Mouse (Mus musculus) forebrain, embryonic 10.5 days (tissue): Measurements from ENCODE around the gene Mal. TPM values are rescaled to one million over a fixed set of nuclear protein-coding genes. Genes with fewer than 3 reads are reported as not detected.

Experiments used
- DNase-seq: peaks from one replicate; pipeline ENCODE4 v3.0.0-alpha.2; 2017; ENCODE audit warnings: low spot score; ENCODE audit errors: extremely low spot score
- H3K27ac ChIP-seq: fragments of 300-500 bp; sonication (generic); 2 replicates; pipeline ENCODE4 v1.5.1; 2016; ENCODE audit warnings: mild to moderate bottlenecking
- H3K27me3 ChIP-seq: fragments of 300-500 bp; sonication (generic); 2 replicates; pipeline ENCODE4 v1.6.1; 2016; ENCODE audit warnings: mild to moderate bottlenecking; ENCODE audit not compliant: poor library complexity, severe bottlenecking
- H3K36me3 ChIP-seq: fragments of 300-500 bp; sonication (generic); replicated peaks from 2 replicates; pipeline ENCODE4 v1.6.1; 2016; ENCODE audit warnings: mild to moderate bottlenecking, moderate library complexity
- H3K4me1 ChIP-seq: fragments of 300-500 bp; sonication (generic); 2 replicates; pipeline ENCODE4 v1.6.1; 2016
- H3K4me3 ChIP-seq: fragments of 300-500 bp; sonication (generic); 2 replicates; pipeline ENCODE4 v1.5.1; 2016; ENCODE audit warnings: mild to moderate bottlenecking, moderate library complexity
- H3K9me3 ChIP-seq: fragments of 300-500 bp; sonication (generic); 2 replicates; pipeline ENCODE4 v1.6.1; 2016; ENCODE audit warnings: mild to moderate bottlenecking, moderate library complexity
- WGBS: fragments of 180-500 bp; shearing (Covaris S2); methylation state at CpG from one replicate; pipeline ENCODE4 v1.1.7; 2016; 5-methylcytosine and 5-hydroxymethylcytosine counted together
- polyA plus RNA-seq: library from polyadenylated mRNA; unstranded; fragments of >200 nt; fragmentation: Nextera tagmentation; extraction: Ambion mirVana; gene quantifications from 2 replicates; pipeline ENCODE4 v1.2.1, GENCODE M21; 2016

Mal gene
- polyA plus RNA-seq, 1 experiment from 2014 or later = 0.29 TPM

- Histone ChIP-seq H3K9me3 (no peaks in the 10 kb centered on the region), H3K27me3 (peaks cover 19% of the 10 kb centered on the region), H3K4me3 (no peak overlapping the region), H3K4me1 (peaks cover 5% of the 10 kb centered on the region; the same call in 1 of the 2 replicates), H3K36me3 (no peaks in the 10 kb centered on the region), H3K27ac (no peak overlapping the region)
- no peak for DNase-seq
- WGBS = 91% methylated on average over 6 of the region's 6 CpGs
These were observed 8.3 kb downstream of the Mal start for GRCm38 (mm10) chr2:127648145-127648544.

GRCm38 (mm10) chr2:127646875-127647274 lies 9.6 kb downstream of the Mal start:
- H3K27me3 ChIP-seq = peaks cover 6% of the 10 kb centered on the region; the same call in 1 of the 2 replicates
- WGBS = 86% methylated on average over 5 of the region's 5 CpGs

GRCm38 (mm10) chr2:127643728-127644704 lies 12.5 kb downstream of the Mal start:
- no peak for DNase-seq
- no peak overlapping the region for H3K4me3 ChIP-seq

More at GRCm38 (mm10) chr2:127646875-127647274, 9.6 kb downstream of the Mal start:
- Histone ChIP-seq H3K4me1 (peaks cover 5% of the 10 kb centered on the region; the same call in 1 of the 2 replicates), H3K36me3 (no peaks in the 10 kb centered on the region), H3K27ac (no peak overlapping the region), H3K4me3 (no peak overlapping the region), H3K9me3 (no peaks in the 10 kb centered on the region)
- no peak for DNase-seq

GRCm38 (mm10) chr2:127638973-127639372 lies 17.5 kb downstream of the Mal start:
- H3K27me3 ChIP-seq = no peaks in the 10 kb centered on the region
- peaks cover 5% of the 10 kb centered on the region; the same call in 1 of the 2 replicates for H3K4me1 ChIP-seq
- no peak for DNase-seq
- no peak overlapping the region for H3K27ac ChIP-seq
- H3K9me3 ChIP-seq = no peaks in the 10 kb centered on the region
- 72% methylated on average over 9 of the region's 9 CpGs for WGBS
- no peak overlapping the region for H3K4me3 ChIP-seq
- no peaks in the 10 kb centered on the region for H3K36me3 ChIP-seq

More at GRCm38 (mm10) chr2:127643728-127644704, 12.5 kb downstream of the Mal start:
- Histone ChIP-seq H3K27me3 (no peaks in the 10 kb centered on the region), H3K4me1 (peaks cover 5% of the 10 kb centered on the region; the same call in 1 of the 2 replicates), H3K36me3 (no peaks in the 10 kb centered on the region), H3K9me3 (no peaks in the 10 kb centered on the region), H3K27ac (no peak overlapping the region)
- 73% methylated on average over 19 of the region's 19 CpGs for WGBS

- Histone ChIP-seq H3K4me1 (no peaks in the 10 kb centered on the region), H3K9me3 (no peaks in the 10 kb centered on the region), H3K4me3 (no peak overlapping the region), H3K36me3 (no peaks in the 10 kb centered on the region), H3K27me3 (no peaks in the 10 kb centered on the region), H3K27ac (no peak overlapping the region)
- WGBS = 75% methylated on average over 6 of the region's 6 CpGs
- DNase-seq = no peak
These were observed 20.9 kb downstream of the Mal start for GRCm38 (mm10) chr2:127635581-127635980.

GRCm38 (mm10) chr2:127632601-127633000 lies 23.9 kb downstream of the Mal start:
- no peak for DNase-seq
- 67% methylated on average over 2 of the region's 2 CpGs for WGBS
- H3K4me1 ChIP-seq = peaks cover 1% of the 10 kb centered on the region; the same call in 1 of the 2 replicates
- H3K9me3 ChIP-seq = no peaks in the 10 kb centered on the region
- no peaks in the 10 kb centered on the region for H3K36me3 ChIP-seq
- H3K27me3 ChIP-seq = no peaks in the 10 kb centered on the region
- no peak overlapping the region for H3K27ac ChIP-seq
- H3K4me3 ChIP-seq = no peak overlapping the region

- Histone ChIP-seq H3K9me3 (no peaks in the 10 kb centered on the region), H3K36me3 (no peaks in the 10 kb centered on the region), H3K27ac (no peak overlapping the region), H3K4me1 (peaks cover 8% of the 10 kb centered on the region), H3K27me3 (no peaks in the 10 kb centered on the region), H3K4me3 (no peak overlapping the region)
- no peak for DNase-seq
- 82% methylated on average over 6 of the region's 6 CpGs for WGBS
These were observed 28.4 kb downstream of the Mal start for GRCm38 (mm10) chr2:127627990-127628570.

- Histone ChIP-seq H3K4me1 (peaks cover 8% of the 10 kb centered on the region), H3K27me3 (no peaks in the 10 kb centered on the region), H3K36me3 (no peaks in the 10 kb centered on the region), H3K27ac (peak overlapping the region; percentile 44; the same call in 1 of the 2 replicates), H3K9me3 (no peaks in the 10 kb centered on the region), H3K4me3 (no peak overlapping the region)
- no peak for DNase-seq
- WGBS = 56% methylated on average over 6 of the region's 6 CpGs
These were observed 29.1 kb downstream of the Mal start for GRCm38 (mm10) chr2:127627354-127627753.

- Histone ChIP-seq H3K36me3 (no peaks in the 10 kb centered on the region), H3K27ac (no peak overlapping the region), H3K4me1 (peaks cover 8% of the 10 kb centered on the region), H3K27me3 (no peaks in the 10 kb centered on the region), H3K9me3 (no peaks in the 10 kb centered on the region), H3K4me3 (no peak overlapping the region)
- WGBS = 82% methylated on average over 5 of the region's 5 CpGs
- DNase-seq = no peak
These were observed 30.8 kb downstream of the Mal start for GRCm38 (mm10) chr2:127625659-127626058.

- no peak for DNase-seq
- WGBS = 90% methylated on average over 2 of the region's 2 CpGs
- Histone ChIP-seq H3K27ac (no peak overlapping the region), H3K4me3 (no peak overlapping the region), H3K4me1 (peaks cover 8% of the 10 kb centered on the region), H3K27me3 (no peaks in the 10 kb centered on the region), H3K36me3 (no peaks in the 10 kb centered on the region), H3K9me3 (no peaks in the 10 kb centered on the region)
These were observed 31.7 kb downstream of the Mal start for GRCm38 (mm10) chr2:127624786-127625185.

- H3K4me1 ChIP-seq = peaks cover 4% of the 10 kb centered on the region
- no peaks in the 10 kb centered on the region for H3K27me3 ChIP-seq
- no peak overlapping the region for H3K27ac ChIP-seq
- no peaks in the 10 kb centered on the region for H3K9me3 ChIP-seq
- no peak overlapping the region for H3K4me3 ChIP-seq
- H3K36me3 ChIP-seq = no peaks in the 10 kb centered on the region
- DNase-seq = no peak
- WGBS = 60% methylated on average over 3 of the region's 3 CpGs
These were observed 34.4 kb downstream of the Mal start for GRCm38 (mm10) chr2:127622065-127622464.

GRCm38 (mm10) chr2:127619311-127619710 lies 37.2 kb downstream of the Mal start:
- no peaks in the 10 kb centered on the region for H3K27me3 ChIP-seq
- H3K27ac ChIP-seq = no peak overlapping the region
- DNase-seq = no peak
- H3K4me3 ChIP-seq = no peak overlapping the region
- H3K36me3 ChIP-seq = no peaks in the 10 kb centered on the region
- no peaks in the 10 kb centered on the region for H3K9me3 ChIP-seq
- H3K4me1 ChIP-seq = no peaks in the 10 kb centered on the region
- 89% methylated on average over 3 of the region's 3 CpGs for WGBS

- no peaks in the 10 kb centered on the region for H3K9me3 ChIP-seq
- no peaks in the 10 kb centered on the region for H3K27me3 ChIP-seq
- no peaks in the 10 kb centered on the region for H3K36me3 ChIP-seq
- peaks cover 27% of the 10 kb centered on the region for H3K4me1 ChIP-seq
- no peak for DNase-seq
- H3K27ac ChIP-seq = no peak overlapping the region
- WGBS = 92% methylated on average over 4 of the region's 4 CpGs
- no peak overlapping the region for H3K4me3 ChIP-seq
These were observed 44.2 kb downstream of the Mal start for GRCm38 (mm10) chr2:127612288-127612687.
